Mouse (Mus musculus): Measurements from ENCODE around the gene Gm10563.

Gene Gm10563

DNA sequence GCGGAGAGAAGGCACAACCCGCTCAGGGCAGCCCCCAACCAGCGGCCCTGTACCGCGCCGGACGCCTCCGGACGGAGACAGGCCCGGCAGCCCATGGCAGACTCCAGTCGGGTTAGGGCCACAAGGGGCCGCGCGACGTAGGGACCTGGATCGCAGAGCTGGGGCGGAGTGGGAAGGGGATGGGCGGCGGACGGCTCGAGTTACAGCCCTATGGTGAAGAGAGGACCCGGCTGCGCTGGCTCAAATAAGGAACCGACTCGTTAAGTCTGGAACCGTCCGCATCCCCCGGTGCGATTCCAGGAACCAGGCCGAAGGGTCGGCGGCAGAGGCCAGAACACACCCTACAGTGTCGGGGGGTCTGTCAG is 7.9 kb upstream of the Gm10563 start, which contains the start of gene Mmp23:
Gene Mmp23, minus strand, starts transcription at position 299 of the 365 bp plus-strand sequence.
- DNase-seq (ENCODE audit: low spot score in 2 of 2), result peak; percentile 55 to 68

DNA sequence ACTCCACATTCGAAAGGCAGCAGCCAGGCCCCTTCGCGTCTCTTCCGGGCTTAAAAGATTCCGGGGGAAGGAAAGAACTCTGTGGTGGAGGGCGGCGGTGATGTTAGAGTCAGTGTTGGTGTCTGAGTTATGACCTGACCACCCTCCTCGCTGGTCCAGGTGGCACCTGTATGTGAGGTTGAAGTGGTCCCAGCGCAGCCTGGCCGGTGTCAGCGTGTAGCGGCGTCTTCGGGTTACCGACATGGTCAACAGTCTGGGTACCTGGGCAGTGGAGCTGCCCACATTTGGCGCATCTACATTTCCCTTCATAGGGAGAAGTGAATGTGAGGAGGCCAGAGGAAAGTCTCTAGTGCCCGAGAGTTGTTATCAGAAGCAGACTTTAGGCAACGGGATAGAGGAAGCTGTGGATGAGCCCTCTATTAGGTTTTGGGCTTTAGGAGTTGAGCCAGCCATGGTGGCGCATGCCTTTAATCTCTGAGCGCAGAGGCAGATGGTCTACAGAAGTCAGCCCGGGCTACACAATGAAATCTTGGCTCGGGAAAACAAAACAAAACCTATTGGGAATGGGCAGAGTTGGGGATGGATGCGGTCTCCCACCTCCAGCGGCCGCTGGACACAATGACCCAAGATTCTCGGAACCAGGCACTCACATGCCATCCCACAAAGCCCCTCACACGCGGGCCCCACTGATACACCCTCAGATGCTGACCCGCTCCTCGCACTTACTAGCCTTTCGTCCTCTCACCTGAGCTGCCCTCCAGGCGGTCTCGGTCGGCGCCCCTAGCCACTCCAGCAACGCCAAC is 7.3 kb upstream of the Gm10563 start:
- no peak for DNase-seq (ENCODE audit: low spot score in 2 of 2)

DNA sequence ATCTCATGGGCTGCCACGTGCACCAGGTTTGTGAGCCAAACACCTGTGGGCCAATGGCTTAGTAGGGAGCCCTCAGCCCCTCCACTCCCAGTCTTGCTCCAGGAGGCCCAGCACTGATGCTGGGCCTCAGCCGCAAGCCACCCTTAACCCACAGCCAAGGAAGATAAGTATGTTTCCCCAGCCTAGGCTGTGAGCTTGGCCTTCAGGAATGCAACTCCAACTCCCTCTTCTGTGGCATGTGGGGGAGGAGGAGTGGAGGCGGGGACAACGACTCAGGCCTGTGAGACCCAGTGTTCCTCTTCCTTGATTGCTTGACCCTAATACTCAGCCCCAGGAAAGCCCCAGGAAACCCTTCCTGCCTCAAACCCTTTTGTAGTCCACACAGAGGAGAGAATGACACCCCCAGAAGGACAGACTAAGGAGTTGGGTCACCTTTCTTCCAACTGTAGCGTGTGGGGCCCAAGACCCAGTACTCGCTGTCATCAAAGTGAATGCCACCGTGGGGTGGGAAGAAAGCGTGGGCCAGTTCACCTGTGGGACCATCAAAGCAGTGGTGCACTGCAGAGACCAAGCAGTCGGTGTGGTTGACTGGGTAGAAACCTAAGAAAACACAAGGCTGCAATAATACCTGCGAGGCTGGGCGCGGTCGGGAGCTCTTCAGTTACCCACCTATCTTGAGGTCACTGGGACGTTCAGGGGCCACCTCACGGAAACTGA is 6.5 kb upstream of the Gm10563 start:
- peak; percentile 58 to 63 for DNase-seq (ENCODE audit: low spot score in 2 of 2)

DNA sequence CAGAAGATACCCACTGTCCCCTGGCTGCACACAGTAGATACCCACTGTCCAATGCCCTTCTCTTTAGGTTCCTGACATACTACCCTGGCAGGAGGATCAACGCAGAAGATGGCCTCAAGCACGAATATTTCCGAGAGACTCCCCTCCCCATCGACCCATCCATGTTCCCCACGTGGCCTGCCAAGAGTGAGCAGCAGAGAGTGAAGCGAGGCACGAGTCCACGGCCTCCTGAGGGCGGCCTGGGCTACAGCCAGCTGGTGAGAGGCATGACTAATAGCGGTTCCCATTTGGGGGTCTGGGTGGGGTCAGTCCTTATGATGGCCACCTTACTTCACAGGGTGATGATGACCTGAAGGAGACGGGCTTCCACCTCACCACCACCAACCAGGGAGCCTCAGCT is 4.1 kb upstream of the Gm10563 start:
- no peak for DNase-seq (ENCODE audit: low spot score in 2 of 2)

DNA sequence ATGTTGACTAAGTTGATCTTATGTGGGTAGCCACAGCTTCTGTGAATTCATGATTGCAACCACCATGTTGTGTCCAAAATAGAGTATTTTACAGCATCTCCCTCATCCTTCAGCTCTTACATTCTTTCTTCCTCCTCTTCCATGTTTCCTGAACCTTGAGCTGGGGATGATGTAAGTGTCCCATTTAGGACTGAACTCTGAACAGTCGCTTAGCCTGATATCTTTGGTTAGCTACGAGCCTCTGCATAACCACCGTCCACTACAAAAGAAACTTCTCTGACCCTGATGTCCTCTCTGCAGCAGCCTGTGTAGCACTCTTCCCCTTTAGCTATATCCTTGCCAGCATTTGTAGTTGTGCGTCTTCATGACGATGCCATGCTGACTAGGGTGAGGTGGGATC is 513 bp upstream of the Gm10563 start:
- no peak for DNase-seq (ENCODE audit: low spot score in 2 of 2)

DNA sequence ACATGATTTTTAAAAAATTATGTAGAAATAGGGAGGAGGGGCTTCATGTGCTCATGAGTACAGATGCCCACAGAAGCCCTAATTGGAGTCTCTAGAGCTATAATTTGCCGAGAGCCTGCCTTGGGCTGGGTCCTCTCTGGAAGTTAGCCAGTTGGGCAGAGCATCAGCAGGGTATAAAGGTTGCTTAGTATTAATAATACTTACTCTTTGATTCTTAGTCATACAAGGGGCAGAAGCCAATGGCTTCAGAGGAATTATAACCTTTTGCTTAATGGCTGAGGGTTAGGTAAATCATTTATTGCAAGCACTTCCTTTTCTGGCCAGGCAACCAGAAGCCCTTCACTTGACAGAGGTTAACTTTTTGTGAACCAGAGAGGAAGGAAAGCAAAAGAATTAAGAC is 1.7 kb downstream of the Gm10563 start:
- DNase-seq (ENCODE audit: low spot score in 2 of 2), result no peak

DNA sequence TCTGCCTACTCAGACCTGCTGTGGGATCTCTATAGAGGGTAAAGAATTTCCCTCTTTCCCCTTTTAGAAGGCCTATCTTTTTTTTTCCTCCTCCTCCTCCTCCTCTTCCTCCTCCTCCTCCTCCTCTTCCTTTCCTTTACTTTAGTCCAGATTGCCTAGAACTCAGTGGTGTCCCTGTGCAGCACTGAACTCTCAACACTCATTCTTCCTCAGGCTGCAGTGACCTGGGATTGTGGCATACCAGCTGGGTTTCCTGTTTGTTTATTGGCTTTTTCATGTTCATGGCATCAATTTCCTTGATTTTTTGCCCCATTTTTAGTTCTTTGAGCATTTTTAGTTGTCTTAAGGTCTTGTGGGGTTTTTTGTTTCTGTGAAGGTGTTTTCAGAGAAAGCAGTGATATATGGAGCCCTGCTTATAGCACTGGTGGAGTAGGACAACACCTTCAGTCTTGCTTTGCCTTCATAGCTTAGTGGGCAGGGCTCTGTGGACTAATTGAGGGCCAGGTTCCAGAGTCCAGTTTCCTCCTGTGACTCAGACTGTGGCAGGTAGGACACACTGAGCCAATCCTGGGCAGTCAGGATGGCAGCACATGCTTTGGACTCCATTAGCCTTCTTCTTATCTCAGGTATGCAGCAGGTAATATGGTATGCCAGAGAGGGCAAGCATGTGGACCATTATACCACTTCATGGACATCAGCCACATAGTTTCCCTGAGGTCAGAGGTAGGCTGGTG is 9.3 kb downstream of the Gm10563 start:
- DNase-seq (ENCODE audit: low spot score in 2 of 2), result no peak

DNA sequence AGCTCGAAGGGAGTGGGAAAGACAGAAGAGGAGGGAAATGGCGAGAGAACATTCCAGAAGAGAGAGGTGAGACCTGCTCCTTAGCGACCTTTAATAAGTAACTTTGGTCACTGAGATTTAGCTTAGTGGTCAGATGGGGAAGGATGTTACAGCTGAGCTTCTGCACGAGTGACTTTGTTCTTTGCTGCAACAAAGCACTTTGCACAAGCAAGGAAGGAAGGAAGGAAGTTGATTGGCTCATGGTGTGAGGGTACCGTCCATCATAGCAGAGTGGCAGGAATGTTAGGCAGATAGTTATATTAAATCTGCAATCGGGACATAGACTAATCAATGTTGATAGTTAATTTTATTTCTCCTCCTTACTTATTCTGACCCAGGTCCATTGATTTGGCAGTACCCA is 14.9 kb downstream of the Gm10563 start:
- no peak for DNase-seq (ENCODE audit: low spot score in 2 of 2)

DNA sequence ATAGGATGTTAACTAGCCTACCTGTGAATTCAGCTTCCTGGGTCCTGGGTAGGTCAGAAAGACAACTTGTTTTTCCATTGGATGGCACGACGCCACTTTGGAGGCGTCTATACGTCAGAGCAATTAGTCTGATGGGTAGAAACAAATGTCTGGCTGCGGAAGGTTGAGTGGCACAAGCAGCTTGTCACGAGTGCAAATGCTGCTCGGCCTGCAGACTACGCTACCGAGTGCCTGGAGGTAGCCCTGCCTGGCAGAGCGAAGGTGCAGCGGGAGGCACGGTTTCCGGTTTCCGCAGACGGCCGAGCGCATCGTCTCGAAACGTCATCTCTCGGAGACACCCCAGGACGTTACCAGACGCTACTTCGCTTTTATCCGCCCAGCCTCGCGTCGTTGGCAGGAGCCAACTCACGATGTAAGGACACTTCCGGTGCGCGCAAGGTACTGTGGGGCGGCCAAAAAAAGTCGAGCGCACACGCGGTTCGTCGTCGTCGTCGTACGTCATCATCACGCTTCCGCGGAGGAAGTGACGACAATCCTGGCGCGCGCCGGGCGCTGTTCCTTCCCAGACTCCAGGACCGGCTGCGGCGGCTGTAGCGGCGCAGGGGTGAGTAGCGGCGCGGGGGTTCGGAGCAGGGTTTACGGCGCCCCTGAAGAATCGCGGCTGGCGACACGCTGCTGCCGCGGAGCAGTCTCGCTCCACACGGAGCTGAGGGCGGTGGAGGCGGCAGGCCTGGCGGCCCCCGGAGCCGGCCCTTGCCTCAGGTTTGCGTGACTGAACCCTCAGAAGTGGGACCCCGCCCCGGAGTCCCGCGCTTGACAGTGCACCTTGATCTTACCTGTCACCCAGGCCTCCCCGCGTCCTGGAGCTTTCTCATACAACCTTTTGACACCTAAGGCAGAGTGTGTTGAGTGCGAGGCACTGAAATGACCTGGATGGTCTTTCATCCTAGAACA is 20.6 kb downstream of the Gm10563 start, which contains the start of gene Cdk11b:
Gene Cdk11b, plus strand, starts transcription at position 517 of the 954 bp plus-strand sequence.
- peak; percentile 92 to 94 for DNase-seq (ENCODE audit: low spot score in 2 of 2)

DNA sequence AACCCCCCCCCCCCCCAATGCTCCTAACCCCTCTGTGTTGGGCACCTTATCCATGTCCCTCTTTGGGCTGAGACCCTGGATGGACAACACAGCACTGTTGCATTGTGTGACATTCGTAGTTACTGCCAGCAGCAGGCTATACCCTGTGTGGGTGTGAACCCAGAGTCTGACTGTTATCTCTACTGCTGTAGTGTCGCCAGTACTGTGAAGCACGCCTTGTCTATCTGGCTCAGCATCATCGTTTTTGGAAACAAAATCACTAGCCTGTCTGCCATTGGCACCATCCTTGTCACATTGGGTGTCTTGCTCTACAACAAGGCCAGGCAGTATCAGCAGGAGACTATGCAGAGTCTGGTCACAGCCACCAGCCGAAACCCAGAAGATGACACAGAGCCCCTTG is 26.9 kb downstream of the Gm10563 start:
- DNase-seq (ENCODE audit: low spot score in 2 of 2), result no peak

DNA sequence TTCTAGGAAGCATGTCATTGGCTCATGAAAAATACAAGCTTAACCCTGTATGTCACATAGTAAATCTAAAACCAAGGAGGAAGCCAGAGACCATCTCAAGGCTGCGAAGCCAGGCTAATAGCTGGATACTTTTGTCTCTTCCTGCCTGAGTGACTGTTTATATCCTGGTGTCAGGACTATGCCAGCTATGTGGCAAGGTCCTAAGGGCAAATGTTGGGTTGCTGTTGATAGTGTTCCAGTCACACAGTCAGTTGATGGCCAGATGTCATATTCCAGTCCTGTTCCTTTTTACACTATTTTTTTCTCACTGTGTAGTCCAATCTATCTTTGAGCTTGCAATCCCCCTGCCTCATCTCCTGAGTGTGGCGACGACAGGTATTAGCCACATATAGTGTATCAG is 31.9 kb downstream of the Gm10563 start:
- no peak for DNase-seq (ENCODE audit: low spot score in 2 of 2)

DNA sequence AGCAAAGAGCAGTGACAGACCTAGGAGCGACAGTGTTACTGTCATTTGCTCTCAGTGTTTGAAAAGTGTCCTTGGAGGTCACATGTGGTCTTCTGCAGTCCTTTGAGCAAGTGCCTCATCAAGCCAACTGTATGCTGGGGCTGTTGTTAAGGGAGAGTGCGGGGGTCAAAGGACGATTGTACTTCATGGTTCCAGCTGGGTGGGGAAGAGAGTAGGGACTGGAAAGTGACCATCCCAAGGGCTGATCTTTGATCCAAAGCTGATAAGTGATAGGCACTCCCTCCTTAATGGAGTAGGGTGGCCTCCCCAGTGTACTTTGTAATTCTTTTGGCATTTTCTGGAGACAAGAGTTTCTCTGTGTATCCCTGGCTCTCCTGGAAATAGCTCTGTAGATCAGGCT is 33.3 kb downstream of the Gm10563 start:
- no peak for DNase-seq (ENCODE audit: low spot score in 2 of 2)

DNA sequence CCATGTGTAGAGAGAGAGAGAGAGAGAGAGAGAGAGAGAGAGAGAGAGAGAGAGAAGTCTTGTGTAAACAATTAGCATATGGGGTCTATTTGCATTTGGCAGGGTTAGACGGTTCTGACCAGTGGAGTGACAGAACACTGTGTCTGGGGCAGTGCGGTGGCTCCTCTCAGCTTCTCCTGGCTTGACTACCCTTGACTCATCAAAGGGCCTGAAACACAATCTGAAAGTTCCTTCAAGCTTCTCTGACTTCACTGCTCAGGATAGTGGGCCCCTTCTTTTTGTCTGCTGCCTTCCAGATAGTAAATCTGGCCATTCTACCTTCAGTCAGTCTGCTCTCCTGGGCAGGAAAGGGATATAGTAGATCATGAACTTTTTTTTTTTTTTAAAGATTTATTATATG is 38.4 kb downstream of the Gm10563 start:
- DNase-seq (ENCODE audit: low spot score in 2 of 2), result no peak

DNA sequence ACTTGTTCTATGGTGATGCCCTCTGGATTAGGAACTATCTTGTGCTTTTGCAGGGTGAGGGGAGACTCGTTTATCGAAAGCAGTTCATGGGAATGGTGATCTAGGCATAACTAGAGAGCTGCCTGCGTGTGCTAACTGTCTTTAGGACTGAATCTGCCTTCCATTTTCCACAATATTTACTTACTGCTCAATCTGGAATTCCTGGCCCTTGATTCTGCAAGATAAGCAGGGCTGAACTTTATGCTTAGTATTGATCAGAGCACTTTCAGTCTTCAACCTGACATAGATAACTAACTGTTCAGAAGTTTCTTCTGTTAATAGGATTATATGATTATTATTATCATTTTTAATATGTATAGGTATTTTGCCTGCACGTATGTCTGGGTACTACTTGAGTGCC is 40.1 kb downstream of the Gm10563 start:
- DNase-seq (ENCODE audit: low spot score in 2 of 2), result no peak

DNA sequence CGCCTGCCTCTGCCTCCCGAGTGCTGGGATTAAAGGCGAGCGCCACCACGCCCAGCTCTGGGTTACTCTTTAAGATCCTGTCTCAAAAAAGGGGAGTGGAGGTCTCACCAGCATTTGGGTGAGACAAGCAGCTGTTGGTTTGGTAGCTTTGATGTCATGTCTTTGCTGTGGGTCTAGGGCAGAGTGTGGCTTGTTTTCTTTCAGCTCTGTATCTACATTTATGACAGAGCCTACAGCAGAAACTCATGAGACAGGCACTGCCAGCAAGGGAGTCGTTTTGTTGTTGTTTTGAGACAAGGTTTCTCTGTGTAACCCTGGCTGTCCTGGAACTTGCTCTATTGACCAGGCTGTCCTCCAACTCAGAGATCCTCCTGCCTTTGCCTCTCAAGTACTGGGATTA is 41.4 kb downstream of the Gm10563 start:
- no peak for DNase-seq (ENCODE audit: low spot score in 2 of 2)

DNA sequence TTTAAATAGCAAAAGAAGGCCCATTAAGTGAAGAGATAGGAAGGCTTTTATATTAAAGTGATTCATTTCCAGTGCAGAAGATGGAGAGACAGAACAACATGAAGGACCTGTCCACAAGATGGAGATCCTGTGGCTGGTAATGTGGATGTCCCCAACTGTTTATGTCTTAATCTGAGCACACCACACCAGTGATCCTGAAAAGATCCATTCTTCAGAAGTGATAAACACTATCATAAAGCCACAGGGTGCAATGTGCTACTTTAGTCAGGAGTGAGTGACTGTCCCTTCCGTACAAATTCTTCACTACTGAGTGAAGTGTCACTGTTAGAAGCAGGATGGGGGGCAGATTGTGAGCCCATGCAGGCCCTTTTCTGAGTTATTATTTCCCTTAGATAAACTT is 42.5 kb downstream of the Gm10563 start:
- DNase-seq (ENCODE audit: low spot score in 2 of 2), result no peak

DNA sequence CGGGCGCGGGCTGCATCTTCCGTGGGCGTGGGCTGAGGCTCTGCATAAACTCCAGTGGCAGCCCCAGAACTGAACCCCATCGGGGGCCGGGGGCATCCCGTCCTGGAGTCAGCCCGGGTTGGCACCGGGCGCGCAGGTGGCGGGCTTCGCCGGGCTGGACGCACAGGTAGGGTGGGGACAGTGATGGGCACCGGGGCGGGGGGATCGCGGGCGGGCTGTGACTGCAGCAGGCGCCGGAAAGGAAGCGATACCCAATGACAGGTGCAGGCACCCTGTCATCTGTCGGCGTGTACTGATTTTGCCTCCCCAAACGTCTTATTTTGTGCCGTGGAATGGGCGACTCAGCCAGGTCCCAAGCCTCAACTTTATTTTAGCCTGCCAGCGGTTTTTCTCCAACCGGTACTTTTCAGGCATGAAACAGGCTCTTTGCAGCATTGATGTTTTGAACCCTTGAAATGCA is 43.2 kb downstream of the Gm10563 start:
- no peak for DNase-seq (ENCODE audit: low spot score in 2 of 2)

DNA sequence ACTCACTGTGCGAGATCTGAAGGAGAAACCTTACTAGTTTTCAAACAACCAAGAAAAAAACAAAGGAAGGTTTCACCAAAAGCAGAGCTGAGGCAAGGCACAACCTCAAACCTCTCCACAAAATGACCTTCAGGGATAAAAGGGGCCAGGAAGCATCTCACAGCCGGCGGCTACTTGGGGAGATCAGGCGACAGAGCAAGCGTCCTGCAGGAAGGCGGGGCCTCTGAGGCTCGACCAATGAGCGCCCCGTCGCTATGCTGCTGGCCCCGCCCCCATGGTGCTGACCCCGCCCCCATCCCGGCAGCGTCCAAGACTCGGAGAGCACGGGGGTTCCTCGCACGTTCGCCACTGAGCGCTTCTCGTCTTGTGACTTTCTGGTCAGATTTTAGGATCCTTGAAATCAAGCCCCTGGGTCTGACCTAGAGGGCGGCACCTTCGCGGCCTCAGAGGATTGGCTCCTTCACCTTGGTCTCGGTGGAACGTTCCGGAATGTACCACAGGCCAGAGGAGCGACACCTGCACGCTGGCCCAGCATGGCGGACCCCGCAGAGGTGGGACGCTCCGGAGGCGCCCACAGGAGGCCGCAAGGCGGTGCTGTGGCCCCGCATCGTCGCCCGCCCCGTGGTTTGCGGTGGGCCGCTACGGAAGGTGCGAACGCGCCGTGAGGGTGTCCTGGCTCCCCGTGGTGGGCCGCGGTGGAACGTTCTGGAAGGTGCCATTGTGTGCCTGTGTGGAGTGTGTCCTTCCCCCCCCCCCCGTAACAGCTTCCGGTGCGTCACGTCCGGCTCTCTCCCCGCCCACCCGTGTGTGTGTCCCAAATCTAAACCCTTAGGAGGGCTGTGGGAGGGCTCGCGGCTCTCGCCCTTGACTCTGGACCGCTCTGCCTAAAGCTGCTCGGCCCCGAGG is 43.9 kb downstream of the Gm10563 start, which contains the start of gene Slc35e2:
Gene Slc35e2, plus strand, starts transcription at position 326 of the 906 bp plus-strand sequence.
- peak; percentile 88 to 96 for DNase-seq (ENCODE audit: low spot score in 2 of 2)

DNA sequence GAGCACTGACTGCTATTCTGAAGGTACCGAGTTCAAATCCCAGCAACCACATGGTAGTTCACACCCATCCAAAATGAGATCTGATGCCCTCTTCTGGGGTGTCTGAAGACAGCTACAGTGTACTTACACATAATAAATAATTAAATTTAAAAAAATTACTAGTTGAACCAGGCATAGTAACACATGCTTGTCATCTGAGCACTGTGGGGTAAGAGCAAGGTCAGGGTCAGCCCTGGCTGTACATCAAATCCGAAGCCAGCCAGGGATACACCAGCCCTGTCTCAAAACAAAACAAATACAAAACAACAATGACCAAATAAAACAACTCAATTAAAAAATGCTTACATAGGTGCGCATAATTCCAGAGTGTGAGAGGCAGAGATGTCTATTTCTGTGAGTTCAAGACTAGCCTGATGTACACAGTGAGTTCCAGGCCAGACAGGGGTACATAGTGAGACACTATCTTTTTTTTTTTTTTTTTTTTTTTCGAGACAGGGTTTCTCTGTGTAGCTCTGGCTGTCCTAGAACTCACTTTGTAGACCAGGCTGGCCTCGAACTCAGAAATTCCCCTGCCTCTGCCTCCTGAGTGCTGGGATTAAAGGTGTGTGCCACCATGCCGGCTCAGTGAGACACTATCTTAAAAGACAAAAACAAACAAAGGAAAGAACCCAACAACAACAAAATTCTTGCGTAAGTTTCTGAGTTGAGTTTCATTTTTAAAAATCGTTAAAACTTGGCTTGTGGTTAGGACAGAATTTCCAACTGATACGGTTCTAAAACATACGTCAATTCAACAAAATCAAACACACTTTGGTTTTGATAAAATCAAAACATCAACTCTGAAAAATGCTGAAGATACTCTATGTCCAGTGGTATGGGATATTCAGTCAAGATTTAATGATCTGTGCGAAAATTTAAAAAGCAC is 45.0 kb downstream of the Gm10563 start:
- no peak for DNase-seq (ENCODE audit: low spot score in 2 of 2)
